Mouse (Mus musculus) intestine, embryonic 16.5 days (tissue): ENCODE data around the gene Mog. TPM values are rescaled to one million over a fixed set of nuclear protein-coding genes. Genes with fewer than 3 reads are reported as not detected.
A peak's percentile ranks its signal among the peaks of the same experiment; 100 is the strongest.

ENCODE experiments used
- ATAC-seq: fragments of 200-750 bp; cut with Nextera tagmentation; 2 replicates; pipeline ENCODE4 v1.8.0; 2017; ENCODE audit warnings: moderate TSS enrichment, moderate library complexity
- H3K27ac ChIP-seq: fragments of 300-500 bp; sonication (generic); 2 replicates; pipeline ENCODE4 v1.5.1; 2014; ENCODE audit warnings: mild to moderate bottlenecking, low read length
- H3K27me3 ChIP-seq: fragments of 300-500 bp; sonication (generic); replicated peaks from 2 replicates; pipeline ENCODE4 v1.6.1; 2014; ENCODE audit warnings: low read length, control low read depth, mixed read lengths; ENCODE audit not compliant: control insufficient read depth, insufficient read depth
- H3K36me3 ChIP-seq: fragments of 300-500 bp; sonication (generic); 2 replicates; pipeline ENCODE4 v1.6.1; 2014; ENCODE audit warnings: low read length, control low read depth; ENCODE audit not compliant: control insufficient read depth, insufficient read depth
- H3K4me1 ChIP-seq: fragments of 300-500 bp; sonication (generic); 2 replicates; pipeline ENCODE4 v1.6.1; 2014; ENCODE audit warnings: low read length, control low read depth, mixed read lengths; ENCODE audit not compliant: control insufficient read depth, insufficient read depth
- H3K4me2 ChIP-seq: fragments of 300-500 bp; sonication (generic); 2 replicates; pipeline ENCODE4 v1.6.1; 2014; ENCODE audit warnings: low read depth, low read length, control low read depth
- H3K4me3 ChIP-seq: fragments of 300-500 bp; sonication (generic); 2 replicates; pipeline ENCODE4 v1.5.1; 2014; ENCODE audit warnings: mild to moderate bottlenecking, low read length
- H3K9ac ChIP-seq: fragments of 300-500 bp; sonication (generic); 2 replicates; pipeline ENCODE4 v1.6.1; 2014; ENCODE audit warnings: low read depth, low read length
- H3K9me3 ChIP-seq: fragments of 300-500 bp; sonication (generic); 2 replicates; pipeline ENCODE4 v1.6.1; 2016; ENCODE audit warnings: low read length, control low read depth; ENCODE audit not compliant: control insufficient read depth
- WGBS: fragments of 180-500 bp; shearing (Covaris S2); extraction: QIAGEN DNeasy Blood & Tissue Kit; methylation state at CpG from one replicate; pipeline ENCODE4 v1.1.7; 2014; 5-methylcytosine and 5-hydroxymethylcytosine counted together
- polyA plus RNA-seq: library from polyadenylated mRNA; unstranded; fragments of >200 nt; fragmentation: Nextera tagmentation; extraction: Ambion mirVana; gene quantifications from 2 replicates; pipeline ENCODE4 v1.2.1, GENCODE M21; 2015

Mog gene
- polyA plus RNA-seq, 1 experiment from 2014 or later: not detected

GRCm38 (mm10) chr17:36971172-36971850, 51.9 kb downstream of the Mog start:
- no peak overlapping the region for H3K27ac ChIP-seq
- no peaks in the 10 kb centered on the region for H3K9me3 ChIP-seq
- WGBS: 78% methylated on average over 6 of the region's 6 CpGs
- no peaks in the 10 kb centered on the region for H3K36me3 ChIP-seq
- H3K9ac ChIP-seq: no peak overlapping the region
- H3K4me1 ChIP-seq: no peaks in the 10 kb centered on the region
- no peaks in the 10 kb centered on the region for H3K27me3 ChIP-seq
- no peak overlapping the region for H3K4me2 ChIP-seq
- ATAC-seq: no peak
- H3K4me3 ChIP-seq: no peak overlapping the region

GRCm38 (mm10) chr17:36970316-36970890, 52.8 kb downstream of the Mog start:
- Histone ChIP-seq H3K9ac (no peak overlapping the region), H3K4me1 (no peaks in the 10 kb centered on the region), H3K36me3 (no peaks in the 10 kb centered on the region), H3K4me2 (no peak overlapping the region), H3K27me3 (no peaks in the 10 kb centered on the region), H3K4me3 (no peak overlapping the region), H3K27ac (no peak overlapping the region), H3K9me3 (no peaks in the 10 kb centered on the region)
- peak; percentile 21; the same call in 1 of the 2 replicates for ATAC-seq
- 80% methylated on average over 14 of the region's 14 CpGs for WGBS

GRCm38 (mm10) chr17:36966875-36967274, 56.3 kb downstream of the Mog start:
- Histone ChIP-seq H3K4me2 (no peak overlapping the region), H3K4me3 (no peak overlapping the region), H3K27ac (no peak overlapping the region), H3K4me1 (no peaks in the 10 kb centered on the region), H3K27me3 (no peaks in the 10 kb centered on the region), H3K36me3 (no peaks in the 10 kb centered on the region), H3K9ac (no peak overlapping the region), H3K9me3 (no peaks in the 10 kb centered on the region)
- ATAC-seq: no peak
- 86% methylated on average over 1 of the region's 1 CpGs for WGBS

- WGBS: 61% methylated on average over 1 of the region's 1 CpGs
- no peaks in the 10 kb centered on the region for H3K27me3 ChIP-seq
- H3K9ac ChIP-seq: no peak overlapping the region
- no peak for ATAC-seq
- H3K4me3 ChIP-seq: no peak overlapping the region
- no peaks in the 10 kb centered on the region for H3K36me3 ChIP-seq
- no peak overlapping the region for H3K4me2 ChIP-seq
- no peak overlapping the region for H3K27ac ChIP-seq
- 0 out of 2 replicates have a peak, but pooled peaks cover 8% of the 10 kb centered on the region for H3K4me1 ChIP-seq
- no peaks in the 10 kb centered on the region for H3K9me3 ChIP-seq
Measured at GRCm38 (mm10) chr17:36961125-36961524, 62.1 kb downstream of the Mog start.

Other genes with a start within 250 kb of the Mog start
- not detected in 2 replicates for gene H2-M10.6, start 211.2 kb downstream of the Mog start, polyA plus RNA-seq
- 36.5 and 39.2 TPM in 2 replicates for gene Trim26, start 186.3 kb downstream of the Mog start, polyA plus RNA-seq
- gene Trim15, start 156.2 kb downstream of the Mog start, polyA plus RNA-seq: 8.5 and 11.6 TPM in 2 replicates
- gene Trim10, start 153.8 kb downstream of the Mog start, polyA plus RNA-seq: 3.3 and 5.7 TPM in 2 replicates
- gene Trim40, start 133.3 kb downstream of the Mog start, polyA plus RNA-seq: 2.3 and 2.6 TPM in 2 replicates
- 63.1 and 69.7 TPM in 2 replicates for gene Trim31, start 125.3 kb downstream of the Mog start, polyA plus RNA-seq
- gene Rnf39, start 80.5 kb downstream of the Mog start, polyA plus RNA-seq: 1.8 and 2.4 TPM in 2 replicates
- gene Ppp1r11, start 71.7 kb downstream of the Mog start, polyA plus RNA-seq: 92.1 and 101 TPM in 2 replicates
- gene Znrd1, start 64.8 kb downstream of the Mog start, polyA plus RNA-seq: 68.5 and 72.2 TPM in 2 replicates
- gene Znrd1as, start 64.8 kb downstream of the Mog start, polyA plus RNA-seq: 6.1 and 6.6 TPM in 2 replicates
- not detected in 2 replicates for gene 2410137M14Rik, start 42.2 kb downstream of the Mog start, polyA plus RNA-seq
- 0.16 and 0.22 TPM in 2 replicates for gene H2-M5, start 33.9 kb downstream of the Mog start, polyA plus RNA-seq
- 41.3 and 43.2 TPM in 2 replicates for gene Zfp57, start 22.2 kb downstream of the Mog start, polyA plus RNA-seq
- 5.4 and 6.2 TPM in 2 replicates for gene Gabbr1, start 22.6 kb upstream of the Mog start, polyA plus RNA-seq
- gene Olfr90, start 65.1 kb upstream of the Mog start, polyA plus RNA-seq: not detected in 2 replicates
- not detected in 2 replicates for gene Olfr91, start 74.9 kb upstream of the Mog start, polyA plus RNA-seq
- not detected in 2 replicates for gene Olfr92, start 96.7 kb upstream of the Mog start, polyA plus RNA-seq
- not detected in 2 replicates for gene Olfr93, start 138.1 kb upstream of the Mog start, polyA plus RNA-seq
- gene Ubd, start 170.5 kb upstream of the Mog start, polyA plus RNA-seq: not detected in 2 replicates
- gene Olfr94, start 177.6 kb upstream of the Mog start, polyA plus RNA-seq: not detected in 2 replicates
- gene Olfr95, start 189.7 kb upstream of the Mog start, polyA plus RNA-seq: not detected in 2 replicates
- not detected in 2 replicates for gene Olfr96, start 196.7 kb upstream of the Mog start, polyA plus RNA-seq
- gene Olfr97, start 213.9 kb upstream of the Mog start, polyA plus RNA-seq: not detected in 2 replicates
- not detected in 2 replicates for gene Olfr98, start 240.4 kb upstream of the Mog start, polyA plus RNA-seq
- 5.1 and 5.2 TPM in 2 replicates for gene H2-M3, start 246.8 kb upstream of the Mog start, polyA plus RNA-seq